Mouse (Mus musculus): ENCODE data around the gene Cherp. TPM values are rescaled to one million over a fixed set of nuclear protein-coding genes. Genes with fewer than 3 reads are reported as not detected.

Cherp gene
- total and polyA plus RNA-seq, 3 experiments = 8.9 to 80.4 (median 18.1) TPM

GRCm38 (mm10) chr8:72429676-72430075 lies 45.4 kb downstream of the Cherp start:
- dilution Hi-C loops (cut with MboI; ENCODE audit: extremely low pct_ligation_motif_present, extremely low pct_unique_long_range_greater_than_20kb, low sequenced_read_pairs) = no loop called here
- Histone ChIP-seq H3K27me3 (replicated peaks) (no peaks in the 10 kb centered on the region), H3K9ac (ENCODE audit: insufficient read depth, low read depth) (no peak overlapping the region), H3K79me2 (replicated peaks; ENCODE audit: control insufficient read depth, extremely low read depth, insufficient read depth, poor library complexity, severe bottlenecking) (no peaks in the 10 kb centered on the region), H3K4me3 (replicated peaks in 1 of 3; ENCODE audit: low read depth in 2 of 3, low read length in 2 of 3, poor library complexity in 1 of 3) (no peak overlapping the region), H3K9me3 (replicated peaks; ENCODE audit: low read length) (no peaks in the 10 kb centered on the region), H3K4me2 (ENCODE audit: insufficient read depth, low read depth, poor library complexity, severe bottlenecking) (no peak overlapping the region), H3K4me1 (ENCODE audit: control insufficient read depth in 1 of 2, insufficient read depth in 2 of 2) (no peaks in the 10 kb centered on the region), H3K27ac (ENCODE audit: insufficient read depth, low read depth) (no peak overlapping the region), H3K36me3 (replicated peaks in 1 of 2; ENCODE audit: control insufficient read depth in 1 of 2, insufficient read depth in 1 of 2, low read length in 1 of 2) (peaks cover 0 to 4% of the 10 kb centered on the region in 2 experiments)
- in situ Hi-C loops (cut with MboI; ENCODE audit: low pct_ligation_motif_present, low pct_unique_long_range_greater_than_20kb, low sequenced_read_pairs) = no loop called here
- DNase-seq (ENCODE audit: extremely low read depth) = no peak
- TF ChIP-seq SMC3 (IDR thresholded peaks at IDR 0.05; ENCODE audit: low read depth, low read length) (0 out of 2 replicates have a peak, but pooled peaks have one; percentile 7), CTCF (conservative IDR thresholded peaks at IDR 0.05 in 1 of 2, IDR thresholded peaks at IDR 0.05 in 1 of 2; ENCODE audit: low read depth in 2 of 2, low read length in 2 of 2) (peak; percentile 70 to 77), MAX (IDR thresholded peaks at IDR 0.05; ENCODE audit: low read length) (no peak)

GRCm38 (mm10) chr8:72422926-72423325 lies 52.1 kb downstream of the Cherp start:
- Histone ChIP-seq H3K4me3 (replicated peaks in 1 of 3; ENCODE audit: low read depth in 2 of 3, low read length in 2 of 3, poor library complexity in 1 of 3) (no peak overlapping the region), H3K27me3 (replicated peaks) (no peaks in the 10 kb centered on the region), H3K79me2 (replicated peaks; ENCODE audit: control insufficient read depth, extremely low read depth, insufficient read depth, poor library complexity, severe bottlenecking) (peaks cover 23% of the 10 kb centered on the region), H3K27ac (ENCODE audit: insufficient read depth, low read depth) (no peak overlapping the region), H3K9ac (ENCODE audit: insufficient read depth, low read depth) (no peak overlapping the region), H3K4me2 (ENCODE audit: insufficient read depth, low read depth, poor library complexity, severe bottlenecking) (no peak overlapping the region), H3K9me3 (replicated peaks; ENCODE audit: low read length) (no peaks in the 10 kb centered on the region), H3K36me3 (replicated peaks in 1 of 2; ENCODE audit: control insufficient read depth in 1 of 2, insufficient read depth in 1 of 2, low read length in 1 of 2) (peaks cover 0 to 21% of the 10 kb centered on the region in 2 experiments), H3K4me1 (ENCODE audit: control insufficient read depth in 1 of 2, insufficient read depth in 2 of 2) (peaks cover 9 to 28% of the 10 kb centered on the region in 2 experiments)
- dilution Hi-C loops (cut with MboI; ENCODE audit: extremely low pct_ligation_motif_present, extremely low pct_unique_long_range_greater_than_20kb, low sequenced_read_pairs) (no loop called here), in situ Hi-C loops (cut with MboI; ENCODE audit: low pct_ligation_motif_present, low pct_unique_long_range_greater_than_20kb, low sequenced_read_pairs) (no loop called here)
- no peak for DNase-seq (ENCODE audit: extremely low read depth)
- TF ChIP-seq KAT2A (IDR thresholded peaks at IDR 0.05; ENCODE audit: insufficient replicate concordance, low read length) (no peak), MEF2A (IDR thresholded peaks at IDR 0.05; ENCODE audit: borderline replicate concordance, low read depth, low read length) (no peak), RAD21 (IDR thresholded peaks at IDR 0.05; ENCODE audit: low read depth, low read length) (peak; percentile 29), SMC3 (IDR thresholded peaks at IDR 0.05; ENCODE audit: low read depth, low read length) (peak; percentile 31; the same call in 1 of the 2 replicates), MAZ (IDR thresholded peaks at IDR 0.05; ENCODE audit: low read depth, low read length) (no peak), ZNF384 (IDR thresholded peaks at IDR 0.05; ENCODE audit: low read depth, low read length) (no peak), CTCF (conservative IDR thresholded peaks at IDR 0.05 in 1 of 2, IDR thresholded peaks at IDR 0.05 in 1 of 2; ENCODE audit: low read depth in 2 of 2, low read length in 2 of 2) (peak in 1 of 2 experiments; percentile 54; a peak in 2 of 4 replicates)

- H3K27me3 ChIP-seq (replicated peaks) = no peaks in the 10 kb centered on the region
- H3K9ac ChIP-seq (ENCODE audit: insufficient read depth, low read depth) = peak within 1 kb of the TSS; percentile 74
- in situ Hi-C loops (cut with MboI; ENCODE audit: low pct_ligation_motif_present, low pct_unique_long_range_greater_than_20kb, low sequenced_read_pairs) (no loop called here), dilution Hi-C loops (cut with MboI; ENCODE audit: extremely low pct_ligation_motif_present, extremely low pct_unique_long_range_greater_than_20kb, low sequenced_read_pairs) (no loop called here)
- H3K36me3 ChIP-seq (replicated peaks in 1 of 2; ENCODE audit: control insufficient read depth in 1 of 2, insufficient read depth in 1 of 2, low read length in 1 of 2) = peaks cover 0 to 31% of the 10 kb centered on the region in 2 experiments
- peak; percentile 99 for DNase-seq (ENCODE audit: extremely low read depth)
- H3K27ac ChIP-seq (ENCODE audit: insufficient read depth, low read depth) = no peak within 1 kb of the TSS; the same call in 1 of the 2 replicates
- H3K4me2 ChIP-seq (ENCODE audit: insufficient read depth, low read depth, poor library complexity, severe bottlenecking) = peak within 1 kb of the TSS; percentile 68
- H3K4me3 ChIP-seq (replicated peaks in 1 of 3; ENCODE audit: low read depth in 2 of 3, low read length in 2 of 3, poor library complexity in 1 of 3) = peak within 1 kb of the TSS; percentile 68 to 84 (median 72)
- no peaks in the 10 kb centered on the region for H3K9me3 ChIP-seq (replicated peaks; ENCODE audit: low read length)
- peaks cover 32% of the 10 kb centered on the region for H3K79me2 ChIP-seq (replicated peaks; ENCODE audit: control insufficient read depth, extremely low read depth, insufficient read depth, poor library complexity, severe bottlenecking)
- peaks cover 9 to 41% of the 10 kb centered on the region in 2 experiments for H3K4me1 ChIP-seq (ENCODE audit: control insufficient read depth in 1 of 2, insufficient read depth in 2 of 2)
- TF ChIP-seq TBP (conservative IDR thresholded peaks at IDR 0.05; ENCODE audit: low read depth, low read length) (peak; percentile 60), E2F4 (IDR thresholded peaks at IDR 0.05; ENCODE audit: insufficient replicate concordance, low read depth, low read length) (no peak), RCOR1 (conservative IDR thresholded peaks at IDR 0.05; ENCODE audit: low read depth, low read length) (no peak), MAX (IDR thresholded peaks at IDR 0.05; ENCODE audit: low read length) (peak; percentile 91), ETS1 (conservative IDR thresholded peaks at IDR 0.05; ENCODE audit: low read depth, low read length) (peak; percentile 49; the same call in 1 of the 2 replicates), CHD1 (IDR thresholded peaks at IDR 0.05; ENCODE audit: low read depth, low read length) (no peak), USF1 (IDR thresholded peaks at IDR 0.05; ENCODE audit: low read depth, low read length) (peak; percentile 57), POLR2A (IDR thresholded peaks at IDR 0.05; ENCODE audit: low read depth, low read length) (peak; percentile 88), MXI1 (IDR thresholded peaks at IDR 0.05; ENCODE audit: low read depth, low read length) (peak; percentile 90), BHLHE40 (IDR thresholded peaks at IDR 0.05; ENCODE audit: low read depth, low read length) (peak; percentile 99), JUN (IDR thresholded peaks at IDR 0.05; ENCODE audit: insufficient read depth, low read depth, low read length) (no peak), MYC (IDR thresholded peaks at IDR 0.05; ENCODE audit: low read depth, low read length) (peak; percentile 95), NELFE (IDR thresholded peaks at IDR 0.05; ENCODE audit: low read depth, low read length) (peak; percentile 81), MAFK (IDR thresholded peaks at IDR 0.05; ENCODE audit: insufficient replicate concordance, low read length) (no peak), ZMIZ1 (IDR thresholded peaks at IDR 0.05; ENCODE audit: low read depth, low read length) (peak; percentile 69), HCFC1 (IDR thresholded peaks at IDR 0.05; ENCODE audit: low read depth, low read length) (peak; percentile 67)
Observed at GRCm38 (mm10) chr8:72421362-72422335, 53.4 kb downstream of the Cherp start, which contains the start of gene Eps15l1. TSS of gene Eps15l1 (minus strand) at chr8:72421460.

All from CH12.LX (cell line).